Mouse (Mus musculus) heart, postnatal 10 days (tissue): Measurements from ENCODE around the gene C1s1. TPM values are rescaled to one million over a fixed set of nuclear protein-coding genes. Genes with fewer than 3 reads are reported as not detected.

Experiments used
- DNase-seq, 2 experiments: peaks; one replicate each; pipeline ENCODE4 v3.0.0; 2021
- intact Hi-C: fragments of 180-260 bp; cut with DNase I; formaldehyde crosslinking; loops from one replicate; pipeline ENCODE4 v1.15.1; 2025
- total RNA-seq, 2 experiments: library from RNA; stranded (reverse); gene quantifications; 2 replicates each; pipeline ENCODE4 v1.2.3; 2021

C1s1 gene
- total RNA-seq, 2 experiments from 2014 or later, result 20.1 to 23.3 TPM

DNA sequence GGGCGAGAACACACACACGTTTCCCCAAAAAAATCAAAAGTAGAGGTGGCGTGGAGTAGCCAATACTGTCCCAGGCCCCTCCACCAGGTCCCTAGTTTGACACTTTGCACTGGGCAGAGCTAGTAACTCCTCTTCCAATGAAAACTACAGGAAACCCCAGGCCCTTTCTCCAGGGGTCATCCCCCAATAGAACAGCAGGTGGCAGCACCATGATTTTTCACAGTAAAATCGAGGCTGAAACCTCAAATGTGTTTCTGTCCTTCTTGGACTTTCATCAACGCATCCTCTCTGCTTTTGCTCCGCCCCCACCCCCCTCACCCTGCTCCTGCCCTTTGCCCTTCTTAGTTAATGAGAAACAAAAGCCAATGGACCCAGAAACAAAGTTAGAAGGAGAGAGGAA is 60.6 kb downstream of the C1s1 start:
- intact Hi-C loops, result loop anchor here (5.0 kb wide), 1 partner anchor 61 kb away; the partner anchor contains the start of gene C1s1
- DNase-seq, result peak; percentile 42 to 74

Other genes starting within 250 kb of the C1s1 start
- 1 to 10 TPM; 4.7 to 9.7 TPM for gene Cd163, start 237.7 kb downstream of the C1s1 start, total RNA-seq
- 10 to 100 TPM; 28.3 to 31.9 TPM for gene Pex5, start 127.3 kb downstream of the C1s1 start, total RNA-seq
- 10 to 100 TPM in 1 of 2 experiments, 1 to 10 TPM in 1; 2.0 to 11.3 TPM for gene Clstn3, start 77.6 kb downstream of the C1s1 start, total RNA-seq
- gene C1rl, start 49.2 kb downstream of the C1s1 start, total RNA-seq, result 1 to 10 TPM in 1 of 2 experiments, under 1 TPM in 1; 0.84 to 1.1 TPM
- gene C1ra, start 30.0 kb downstream of the C1s1 start, total RNA-seq, result 1 to 10 TPM; 6.9 to 8.8 TPM
- under 1 TPM; 0.74 to 0.79 TPM for gene C1rb, start 27.9 kb upstream of the C1s1 start, total RNA-seq
- gene C1s2, start 93.7 kb upstream of the C1s1 start, total RNA-seq, result under 1 TPM; 0.26 to 0.45 TPM
- gene Lpcat3, start 120.7 kb upstream of the C1s1 start, total RNA-seq, result 10 to 100 TPM; 56.5 to 68.8 TPM
- 10 to 100 TPM; 64.2 to 66.4 TPM for gene Emg1, start 169.8 kb upstream of the C1s1 start, total RNA-seq
- 100 to 1,000 TPM; 394 to 399 TPM for gene Phb2, start 170.0 kb upstream of the C1s1 start, total RNA-seq
- 1 to 10 TPM; 5.0 to 6.0 TPM for gene Ptpn6, start 196.4 kb upstream of the C1s1 start, total RNA-seq
- gene Grcc10, start 199.0 kb upstream of the C1s1 start, total RNA-seq, result 100 to 1,000 TPM; 322 to 335 TPM
- under 1 TPM in 1 of 2 experiments, not detected in 1; 0.98 TPM for gene Gm45234, start 213.7 kb upstream of the C1s1 start, total RNA-seq
- 10 to 100 TPM; 59.4 to 59.7 TPM for gene Atn1, start 214.2 kb upstream of the C1s1 start, total RNA-seq
- 1 to 10 TPM; 3.4 to 3.7 TPM for gene Eno2, start 227.3 kb upstream of the C1s1 start, total RNA-seq
- gene Lrrc23, start 237.4 kb upstream of the C1s1 start, total RNA-seq, result not detected